Mouse (Mus musculus) lung, embryonic 16.5 days (tissue): ENCODE results near the gene Stxbp4. TPM values are rescaled to one million over a fixed set of nuclear protein-coding genes. Genes with fewer than 3 reads are reported as not detected.

ENCODE experiments used
- ATAC-seq: fragments of 200-750 bp; cut with Nextera tagmentation; 2 replicates; pipeline ENCODE4 v1.8.0; 2017; ENCODE audit warnings: low read depth, mild to moderate bottlenecking, moderate library complexity
- H3K27ac ChIP-seq: fragments of 300-500 bp; sonication (generic); 2 replicates; pipeline ENCODE4 v1.5.1; 2014; ENCODE audit warnings: mild to moderate bottlenecking, control low read depth, low read length
- H3K27me3 ChIP-seq: fragments of 300-500 bp; sonication (generic); 2 replicates; pipeline ENCODE4 v1.6.1; 2014; ENCODE audit warnings: low read depth, low read length, mixed read lengths; ENCODE audit not compliant: control insufficient read depth, insufficient read depth
- H3K36me3 ChIP-seq: fragments of 300-500 bp; sonication (generic); 2 replicates; pipeline ENCODE4 v1.6.1; 2014; ENCODE audit warnings: low read length; ENCODE audit not compliant: control insufficient read depth, insufficient read depth
- H3K4me1 ChIP-seq: fragments of 300-500 bp; sonication (generic); replicated peaks from 2 replicates; pipeline ENCODE4 v1.6.1; 2014; ENCODE audit warnings: low read length, mixed read lengths; ENCODE audit not compliant: control insufficient read depth, insufficient read depth
- H3K4me2 ChIP-seq: fragments of 300-500 bp; sonication (generic); 2 replicates; pipeline ENCODE4 v1.6.1; 2014; ENCODE audit warnings: low read depth, low read length, control low read depth
- H3K4me3 ChIP-seq: fragments of 300-500 bp; sonication (generic); 2 replicates; pipeline ENCODE4 v1.5.1; 2014; ENCODE audit warnings: mild to moderate bottlenecking, low read length, control low read depth
- H3K9ac ChIP-seq: fragments of 300-500 bp; sonication (generic); 2 replicates; pipeline ENCODE4 v1.6.1; 2014; ENCODE audit warnings: low read length, control low read depth
- H3K9me3 ChIP-seq: fragments of 300-500 bp; sonication (generic); 2 replicates; pipeline ENCODE4 v1.6.1; 2016; ENCODE audit warnings: low read length; ENCODE audit not compliant: control insufficient read depth
- WGBS: fragments of 180-500 bp; shearing (Covaris S2); extraction: QIAGEN DNeasy Blood & Tissue Kit; methylation state at CpG from one replicate; pipeline ENCODE4 v1.1.7; 2014; 5-methylcytosine and 5-hydroxymethylcytosine counted together
- polyA plus RNA-seq: library from polyadenylated mRNA; unstranded; fragments of >200 nt; fragmentation: Nextera tagmentation; extraction: Ambion mirVana; gene quantifications from 2 replicates; pipeline ENCODE4 v1.2.1, GENCODE M21; 2015

Gene Stxbp4
- polyA plus RNA-seq, 1 experiment from 2014 or later = 22.4 TPM

- Histone ChIP-seq H3K4me2 (no peak overlapping the region), H3K9ac (no peak overlapping the region), H3K27me3 (no peaks in the 10 kb centered on the region), H3K9me3 (no peaks in the 10 kb centered on the region), H3K4me3 (no peak overlapping the region), H3K27ac (no peak overlapping the region), H3K36me3 (peaks cover 18% of the 10 kb centered on the region), H3K4me1 (no peaks in the 10 kb centered on the region)
- 67% methylated on average over 8 of the region's 8 CpGs for WGBS
- peak; percentile 91 for ATAC-seq
These were observed 51.7 kb downstream of the Stxbp4 start for GRCm38 (mm10) chr11:90586203-90586602.

- 73% methylated on average over 2 of the region's 2 CpGs for WGBS
- H3K4me3 ChIP-seq = no peak overlapping the region
- H3K27ac ChIP-seq = no peak overlapping the region
- no peaks in the 10 kb centered on the region for H3K9me3 ChIP-seq
- no peak overlapping the region for H3K4me2 ChIP-seq
- no peak overlapping the region for H3K9ac ChIP-seq
- H3K27me3 ChIP-seq = no peaks in the 10 kb centered on the region
- ATAC-seq = peak; percentile 77; the same call in 1 of the 2 replicates
- H3K4me1 ChIP-seq = no peaks in the 10 kb centered on the region
- peaks cover 15% of the 10 kb centered on the region for H3K36me3 ChIP-seq
These were observed 52.1 kb downstream of the Stxbp4 start for GRCm38 (mm10) chr11:90585754-90586153.

GRCm38 (mm10) chr11:90577057-90577780 is 60.7 kb downstream of the Stxbp4 start:
- H3K4me1 ChIP-seq = peaks cover 4% of the 10 kb centered on the region
- H3K27me3 ChIP-seq = no peaks in the 10 kb centered on the region
- H3K36me3 ChIP-seq = no peaks in the 10 kb centered on the region
- peak; percentile 96 for ATAC-seq
- no peak overlapping the region for H3K9ac ChIP-seq
- H3K4me2 ChIP-seq = no peak overlapping the region
- H3K4me3 ChIP-seq = no peak overlapping the region
- peak overlapping the region; percentile 22; the same call in 1 of the 2 replicates for H3K27ac ChIP-seq
- 51% methylated on average over 7 of the region's 7 CpGs for WGBS
- H3K9me3 ChIP-seq = no peaks in the 10 kb centered on the region

GRCm38 (mm10) chr11:90576282-90576972 is 61.5 kb downstream of the Stxbp4 start:
- H3K9me3 ChIP-seq = no peaks in the 10 kb centered on the region
- H3K9ac ChIP-seq = no peak overlapping the region
- H3K27ac ChIP-seq = no peak overlapping the region
- H3K27me3 ChIP-seq = no peaks in the 10 kb centered on the region
- no peak overlapping the region for H3K4me3 ChIP-seq
- ATAC-seq = no peak
- H3K4me1 ChIP-seq = peaks cover 4% of the 10 kb centered on the region
- peaks cover 2% of the 10 kb centered on the region; the same call in 1 of the 2 replicates for H3K36me3 ChIP-seq
- no peak overlapping the region for H3K4me2 ChIP-seq
- WGBS = 67% methylated on average over 8 of the region's 8 CpGs

GRCm38 (mm10) chr11:90575491-90576048 is 62.3 kb downstream of the Stxbp4 start:
- peaks cover 2% of the 10 kb centered on the region; the same call in 1 of the 2 replicates for H3K36me3 ChIP-seq
- H3K9me3 ChIP-seq = no peaks in the 10 kb centered on the region
- H3K4me1 ChIP-seq = peaks cover 4% of the 10 kb centered on the region
- no peak overlapping the region for H3K4me2 ChIP-seq
- ATAC-seq = no peak
- H3K27ac ChIP-seq = no peak overlapping the region
- H3K27me3 ChIP-seq = no peaks in the 10 kb centered on the region
- H3K9ac ChIP-seq = no peak overlapping the region
- no peak overlapping the region for H3K4me3 ChIP-seq
- WGBS = 90% methylated on average over 7 of the region's 7 CpGs

- no peaks in the 10 kb centered on the region for H3K9me3 ChIP-seq
- H3K9ac ChIP-seq = no peak overlapping the region
- ATAC-seq = no peak
- no peak overlapping the region for H3K27ac ChIP-seq
- WGBS = 86% methylated on average over 2 of the region's 2 CpGs
- H3K27me3 ChIP-seq = no peaks in the 10 kb centered on the region
- no peak overlapping the region for H3K4me3 ChIP-seq
- H3K4me2 ChIP-seq = no peak overlapping the region
- peaks cover 2% of the 10 kb centered on the region; the same call in 1 of the 2 replicates for H3K36me3 ChIP-seq
- H3K4me1 ChIP-seq = no peaks in the 10 kb centered on the region
These were observed 67.1 kb downstream of the Stxbp4 start for GRCm38 (mm10) chr11:90570646-90571259.

- H3K27ac ChIP-seq = no peak overlapping the region
- H3K4me1 ChIP-seq = peaks cover 3% of the 10 kb centered on the region; the same call in 1 of the 2 replicates
- H3K4me3 ChIP-seq = no peak overlapping the region
- no peaks in the 10 kb centered on the region for H3K27me3 ChIP-seq
- 30% methylated on average over 9 of the region's 9 CpGs for WGBS
- H3K4me2 ChIP-seq = no peak overlapping the region
- H3K36me3 ChIP-seq = peaks cover 3% of the 10 kb centered on the region; the same call in 1 of the 2 replicates
- H3K9me3 ChIP-seq = no peaks in the 10 kb centered on the region
- ATAC-seq = 0 out of 2 replicates have a peak, but pooled peaks have one; percentile 34
- H3K9ac ChIP-seq = no peak overlapping the region
These were observed 79.4 kb downstream of the Stxbp4 start for GRCm38 (mm10) chr11:90558359-90559047.

GRCm38 (mm10) chr11:90556517-90556916 is 81.4 kb downstream of the Stxbp4 start:
- Histone ChIP-seq H3K9me3 (no peaks in the 10 kb centered on the region), H3K9ac (no peak overlapping the region), H3K4me2 (no peak overlapping the region), H3K4me1 (peaks cover 3% of the 10 kb centered on the region; the same call in 1 of the 2 replicates), H3K27me3 (no peaks in the 10 kb centered on the region), H3K27ac (no peak overlapping the region), H3K36me3 (peaks cover 2% of the 10 kb centered on the region; the same call in 1 of the 2 replicates), H3K4me3 (no peak overlapping the region)
- WGBS = 64% methylated on average over 4 of the region's 4 CpGs
- no peak for ATAC-seq
